Mouse (Mus musculus): ENCODE results near the gene Scube3.
A peak's percentile ranks its signal among the peaks of the same experiment; 100 is the strongest.

Gene Scube3

GRCm38 (mm10) chr17:28177540-28178046 is 35.7 kb downstream of the Scube3 start:
- peak in 1 of 2 experiments; percentile 15 for DNase-seq (ENCODE audit: low spot score in 2 of 2)

GRCm38 (mm10) chr17:28180331-28180730 is 38.4 kb downstream of the Scube3 start:
- DNase-seq (ENCODE audit: low spot score in 2 of 2): no peak

GRCm38 (mm10) chr17:28180783-28181544 is 39.0 kb downstream of the Scube3 start:
- DNase-seq (ENCODE audit: low spot score in 2 of 2): no peak

GRCm38 (mm10) chr17:28184971-28185638 is 43.2 kb downstream of the Scube3 start:
- DNase-seq (ENCODE audit: low spot score in 2 of 2): no peak

GRCm38 (mm10) chr17:28188313-28188712 is 46.4 kb downstream of the Scube3 start:
- no peak for DNase-seq (ENCODE audit: low spot score in 2 of 2)

- no peak for DNase-seq (ENCODE audit: low spot score in 2 of 2)
These were observed 50.8 kb downstream of the Scube3 start for GRCm38 (mm10) chr17:28192754-28193153.

- no peak for DNase-seq (ENCODE audit: low spot score in 2 of 2)
These were observed 51.6 kb downstream of the Scube3 start for GRCm38 (mm10) chr17:28193559-28193958.

- DNase-seq (ENCODE audit: low spot score in 2 of 2): no peak
These were observed 53.1 kb downstream of the Scube3 start for GRCm38 (mm10) chr17:28195033-28195432.

GRCm38 (mm10) chr17:28197646-28198045 is 55.7 kb downstream of the Scube3 start:
- no peak for DNase-seq (ENCODE audit: low spot score in 2 of 2)

- DNase-seq (ENCODE audit: low spot score in 2 of 2): no peak
These were observed 60.0 kb downstream of the Scube3 start for GRCm38 (mm10) chr17:28201982-28202381.

GRCm38 (mm10) chr17:28204052-28204720 is 62.2 kb downstream of the Scube3 start:
- peak; percentile 50 to 76 for DNase-seq (ENCODE audit: low spot score in 2 of 2)

- no peak for DNase-seq (ENCODE audit: low spot score in 2 of 2)
These were observed 63.5 kb downstream of the Scube3 start for GRCm38 (mm10) chr17:28205443-28205842.

GRCm38 (mm10) chr17:28207092-28207491 is 65.2 kb downstream of the Scube3 start:
- DNase-seq (ENCODE audit: low spot score in 2 of 2): peak in 1 of 2 experiments; percentile 41

GRCm38 (mm10) chr17:28207591-28208313 is 65.8 kb downstream of the Scube3 start, which contains the start of gene Def6:
TSS of gene Def6 (plus strand) at chr17:28207778.
- peak; percentile 59 to 80 for DNase-seq (ENCODE audit: low spot score in 2 of 2)

GRCm38 (mm10) chr17:28208314-28208612 is 66.3 kb downstream of the Scube3 start:
- no peak for DNase-seq (ENCODE audit: low spot score in 2 of 2)

GRCm38 (mm10) chr17:28209457-28210110 is 67.6 kb downstream of the Scube3 start:
- no peak for DNase-seq (ENCODE audit: low spot score in 2 of 2)

- peak in 1 of 2 experiments; percentile 68 for DNase-seq (ENCODE audit: low spot score in 2 of 2)
These were observed 70.0 kb downstream of the Scube3 start for GRCm38 (mm10) chr17:28211921-28212341.

- no peak for DNase-seq (ENCODE audit: low spot score in 2 of 2)
These were observed 70.5 kb downstream of the Scube3 start for GRCm38 (mm10) chr17:28212391-28212790.

- DNase-seq (ENCODE audit: low spot score in 2 of 2): peak in 1 of 2 experiments; percentile 71
These were observed 71.3 kb downstream of the Scube3 start for GRCm38 (mm10) chr17:28213236-28213635.

GRCm38 (mm10) chr17:28216791-28217190 is 74.8 kb downstream of the Scube3 start:
- no peak for DNase-seq (ENCODE audit: low spot score in 2 of 2)
